Mouse (Mus musculus): ENCODE measurements around the gene Prss33.

DNA sequence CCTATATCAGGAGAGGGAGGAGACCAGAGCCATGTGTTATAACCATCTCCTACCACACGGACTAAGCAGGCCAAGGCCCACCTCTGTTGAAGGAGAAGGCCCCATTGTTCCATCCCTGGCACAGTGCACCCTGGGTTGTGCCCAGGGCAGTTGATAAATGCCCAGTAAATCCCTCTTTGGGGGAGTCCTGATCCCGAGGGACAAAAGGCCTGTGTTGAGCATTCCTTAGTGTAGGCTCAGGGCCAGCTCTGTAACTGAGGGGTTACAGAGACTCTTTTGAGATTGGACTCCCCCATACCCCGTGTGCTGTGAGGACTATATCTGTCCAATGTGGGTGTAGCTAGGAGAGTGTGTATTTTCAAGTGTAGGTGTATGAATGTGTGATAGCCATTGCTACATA, 40.9 kb upstream of the Prss33 start:
- TF ChIP-seq POLR2A (IDR thresholded peaks at IDR 0.05; ENCODE audit: control insufficient read depth, low read depth, low read length) (no peak), CTCF (IDR thresholded peaks at IDR 0.05; ENCODE audit: control insufficient read depth, insufficient read depth, insufficient replicate concordance, low read depth, low read length) (no peak)
